Mouse (Mus musculus): Measurements from ENCODE around the gene Gm20809.
"Not testable (repeated sequence)": the region's sequence is repeated elsewhere in the genome, so short reads cannot be mapped to it uniquely, and the experiment has no call there.

Gene Gm20809

DNA sequence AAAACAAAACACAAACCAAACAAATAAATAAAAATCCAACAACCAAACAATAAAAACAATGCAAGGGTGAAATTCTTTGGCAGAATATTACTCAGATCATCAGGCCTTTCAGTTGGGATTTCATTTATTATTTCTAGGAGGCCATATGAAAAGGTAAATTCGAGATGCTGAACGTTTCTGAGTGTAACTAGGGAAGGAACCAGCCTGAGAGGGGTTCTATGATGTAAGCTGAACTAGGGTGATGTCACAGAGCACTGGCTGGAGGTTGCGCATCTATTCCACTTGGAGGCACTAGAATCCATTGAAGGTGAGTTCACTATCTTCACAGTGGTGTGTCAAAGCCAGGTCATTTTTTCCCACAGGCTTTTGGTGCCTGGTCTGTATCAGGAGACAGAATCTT is at the start of gene Gm20809:
Gene Gm20809, plus strand, starts transcription at position 301 of the 400 bp plus-strand sequence.
- not testable (repeated sequence) for DNase-seq (ENCODE audit: low read depth, low spot score)

Measured in R1 (cell line).